Mouse (Mus musculus): ENCODE measurements at regions not wholly inside any gene's neighbourhood (a gene's known extent, or its start where the extent isn't known, plus 50 kb on each side); places are given as distances from the start of the nearest gene placed in this dataset.

DNA sequence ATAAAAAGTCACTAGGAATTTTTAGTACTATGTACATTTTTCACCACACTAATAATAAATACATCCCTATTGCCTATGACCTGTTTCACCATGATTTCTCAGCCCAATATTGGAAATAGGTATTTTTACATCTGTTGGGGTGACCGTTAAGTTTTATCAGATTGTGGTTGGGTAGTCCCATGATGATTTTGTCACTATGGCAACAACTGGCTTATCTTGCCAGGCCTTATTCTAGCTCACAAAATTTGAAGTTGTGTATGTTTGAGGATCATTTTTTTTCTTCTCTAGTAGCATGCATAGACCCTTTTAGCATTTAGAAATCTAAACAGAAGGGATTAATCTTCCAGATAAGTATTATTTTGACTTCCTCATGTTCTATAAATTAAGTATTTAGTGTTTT lies 1211.1 kb upstream of the Pcdh17 start:
- TF ChIP-seq CTCF (IDR thresholded peaks at IDR 0.05; ENCODE audit: low read depth), result no peak

DNA sequence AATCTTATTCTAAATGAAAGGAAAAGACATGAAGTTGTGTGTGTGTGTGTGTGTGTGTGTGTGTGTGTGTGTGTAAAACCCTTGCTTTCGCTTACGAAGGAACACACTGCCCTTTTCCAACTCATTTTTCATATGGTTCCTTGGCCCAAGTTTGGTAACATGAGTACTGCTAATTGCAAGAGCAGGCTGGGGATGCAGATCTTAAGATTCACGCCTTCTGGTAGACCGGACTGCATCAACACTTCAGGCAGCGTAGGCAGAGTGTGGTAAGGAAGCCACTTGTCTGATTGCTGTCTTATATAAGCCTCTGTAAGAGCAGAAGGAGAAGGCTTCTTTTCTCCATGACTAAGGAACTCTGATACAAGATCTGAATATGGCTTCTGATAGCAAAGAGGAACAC lies 1196.5 kb upstream of the Pcdh17 start:
- Histone ChIP-seq H3K4me2 (ENCODE audit: low read depth) (no peak overlapping the region), H3K9me3 (ENCODE audit: low read length) (no peaks in the 10 kb centered on the region), H3K36me3 (ENCODE audit: insufficient read depth) (no peaks in the 10 kb centered on the region), H3K4me3 (ENCODE audit: low read depth, low read length) (no peak overlapping the region), H3K4me1 (ENCODE audit: insufficient read depth) (no peaks in the 10 kb centered on the region), H3K27me3 (ENCODE audit: insufficient read depth, low read length) (no peaks in the 10 kb centered on the region), H3K27ac (ENCODE audit: low read depth, low read length) (no peak overlapping the region), H3K9ac (no peak overlapping the region)
- ATAC-seq (peak; percentile 73), DNase-seq (peak; percentile 14)
- WGBS, result 82% methylated on average over 5 of the region's 5 CpGs
- no peak for TF ChIP-seq CTCF (IDR thresholded peaks at IDR 0.05; ENCODE audit: low read depth)

More for the DNA sequence above, 1211.1 kb upstream of the Pcdh17 start:
- H3K9me3 ChIP-seq (ENCODE audit: low read length), result no peaks in the 10 kb centered on the region
- no peak overlapping the region for H3K9ac ChIP-seq
- no peak overlapping the region for H3K4me2 ChIP-seq (ENCODE audit: low read depth)
- H3K4me1 ChIP-seq (ENCODE audit: insufficient read depth), result no peaks in the 10 kb centered on the region
- WGBS, result 90% methylated on average over 1 of the region's 1 CpGs
- H3K4me3 ChIP-seq (ENCODE audit: low read depth, low read length), result no peak overlapping the region
- ATAC-seq (no peak), DNase-seq (no peak)
- no peaks in the 10 kb centered on the region for H3K36me3 ChIP-seq (ENCODE audit: insufficient read depth)
- H3K27ac ChIP-seq (ENCODE audit: low read depth, low read length), result no peak overlapping the region
- no peaks in the 10 kb centered on the region for H3K27me3 ChIP-seq (ENCODE audit: insufficient read depth, low read length)

DNA sequence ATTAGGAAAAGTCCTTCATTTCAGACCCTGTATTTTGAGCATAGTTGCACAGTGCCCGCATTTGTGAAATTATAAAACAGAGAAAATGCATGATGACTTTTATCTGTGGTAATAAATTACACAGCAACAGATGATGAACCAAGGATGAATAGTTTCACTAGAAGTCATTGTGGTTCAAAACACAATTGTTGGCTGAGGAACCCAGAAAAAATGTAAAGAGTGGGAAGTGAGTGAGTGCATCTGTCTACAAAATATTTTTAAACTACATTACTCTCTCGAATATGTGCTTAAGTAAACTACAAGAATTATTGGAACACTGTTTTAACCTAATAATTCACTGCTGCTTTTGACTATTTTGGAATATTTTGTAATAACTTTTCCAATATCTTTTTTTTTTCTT lies 1196.0 kb upstream of the Pcdh17 start:
- Histone ChIP-seq H3K27ac (ENCODE audit: low read depth, low read length) (no peak overlapping the region), H3K27me3 (ENCODE audit: insufficient read depth, low read length) (no peaks in the 10 kb centered on the region)
- WGBS, result 89% methylated on average over 2 of the region's 2 CpGs

DNA sequence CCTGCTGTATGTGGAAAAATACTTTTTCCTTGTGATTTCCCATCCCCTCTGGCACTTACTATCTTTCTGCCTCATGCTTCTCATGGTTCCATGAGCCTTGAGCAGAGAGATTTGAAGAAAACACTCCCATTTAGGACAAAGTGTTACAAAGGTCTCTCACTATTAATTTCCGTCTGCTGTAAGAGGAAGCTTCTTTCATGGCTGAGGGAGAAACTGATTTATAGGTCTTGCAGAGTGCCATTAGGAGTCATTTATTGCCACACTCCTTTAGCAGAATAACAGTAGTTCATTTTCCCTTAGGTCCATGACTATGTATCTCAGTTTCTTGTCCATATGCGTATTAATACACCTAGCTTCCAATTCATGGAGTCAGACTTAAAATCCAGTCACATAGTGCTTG lies 1190.4 kb upstream of the Pcdh17 start:
- TF ChIP-seq CTCF (IDR thresholded peaks at IDR 0.05; ENCODE audit: low read depth), result no peak
- no peak for DNase-seq
- no peak overlapping the region for H3K27ac ChIP-seq (ENCODE audit: low read depth, low read length)
- H3K4me1 ChIP-seq (ENCODE audit: insufficient read depth), result no peaks in the 10 kb centered on the region
- H3K4me2 ChIP-seq (ENCODE audit: low read depth), result no peak overlapping the region
- H3K36me3 ChIP-seq (ENCODE audit: insufficient read depth), result no peaks in the 10 kb centered on the region
- H3K4me3 ChIP-seq (ENCODE audit: low read depth, low read length), result no peak overlapping the region
- WGBS, result 93% methylated on average over 2 of the region's 2 CpGs
- no peaks in the 10 kb centered on the region for H3K27me3 ChIP-seq (ENCODE audit: insufficient read depth, low read length)
- ATAC-seq, result no peak
- no peak overlapping the region for H3K9ac ChIP-seq
- no peaks in the 10 kb centered on the region for H3K9me3 ChIP-seq (ENCODE audit: low read length)

More for the DNA sequence above, 1196.0 kb upstream of the Pcdh17 start:
- no peak for ATAC-seq
- Histone ChIP-seq H3K9ac (no peak overlapping the region), H3K36me3 (ENCODE audit: insufficient read depth) (no peaks in the 10 kb centered on the region), H3K4me3 (ENCODE audit: low read depth, low read length) (no peak overlapping the region), H3K4me2 (ENCODE audit: low read depth) (no peak overlapping the region), H3K9me3 (ENCODE audit: low read length) (no peaks in the 10 kb centered on the region), H3K4me1 (ENCODE audit: insufficient read depth) (no peaks in the 10 kb centered on the region)
- DNase-seq, result no peak
- no peak for TF ChIP-seq CTCF (IDR thresholded peaks at IDR 0.05; ENCODE audit: low read depth)

DNA sequence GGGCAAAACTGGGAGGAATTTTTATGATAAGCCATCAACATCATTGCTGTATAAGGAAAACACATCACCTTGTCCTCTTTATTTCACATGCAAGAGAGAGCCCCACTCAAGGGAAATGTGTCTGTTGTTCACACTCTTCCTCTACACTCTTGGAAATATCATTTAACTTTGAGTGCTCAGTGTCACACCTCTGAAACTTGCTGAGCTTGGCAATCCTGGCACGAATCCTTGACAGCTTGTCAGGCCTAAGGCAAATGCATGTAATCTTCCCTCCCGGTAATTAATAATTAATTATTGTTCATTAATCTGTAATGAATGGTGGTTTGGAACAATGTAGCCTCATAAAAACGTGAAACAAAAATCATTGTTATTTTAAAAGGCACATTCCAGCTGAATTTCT lies 1140.8 kb upstream of the Pcdh17 start:
- no peak for DNase-seq
- 54% methylated on average over 3 of the region's 3 CpGs for WGBS
- Histone ChIP-seq H3K4me1 (ENCODE audit: insufficient read depth) (no peaks in the 10 kb centered on the region), H3K4me3 (ENCODE audit: low read depth, low read length) (no peak overlapping the region), H3K9me3 (ENCODE audit: low read length) (no peaks in the 10 kb centered on the region), H3K9ac (no peak overlapping the region), H3K27me3 (ENCODE audit: insufficient read depth, low read length) (no peaks in the 10 kb centered on the region), H3K36me3 (ENCODE audit: insufficient read depth) (no peaks in the 10 kb centered on the region), H3K4me2 (ENCODE audit: low read depth) (no peak overlapping the region), H3K27ac (ENCODE audit: low read depth, low read length) (no peak overlapping the region)
- no peak for ATAC-seq
- no peak for TF ChIP-seq CTCF (IDR thresholded peaks at IDR 0.05; ENCODE audit: low read depth)

DNA sequence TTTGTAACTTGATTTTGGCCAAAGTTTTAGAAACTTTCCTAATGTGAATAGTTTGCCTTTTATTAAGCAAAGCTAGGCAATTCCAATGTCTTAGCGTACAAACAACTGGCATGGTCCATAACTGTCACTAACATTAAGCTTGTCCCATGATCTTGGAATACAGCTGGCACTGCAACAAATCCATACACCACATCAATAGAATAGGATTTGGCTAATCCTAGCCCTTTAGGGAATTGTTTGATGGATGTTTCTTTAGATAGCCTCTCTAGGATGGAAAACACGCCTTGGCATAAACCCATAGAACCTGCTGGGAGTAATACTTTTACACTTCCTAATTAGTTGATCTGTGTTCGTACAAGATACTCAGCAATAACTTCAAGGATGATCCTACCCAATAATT lies 1122.6 kb upstream of the Pcdh17 start:
- Histone ChIP-seq H3K27me3 (ENCODE audit: insufficient read depth, low read length) (no peaks in the 10 kb centered on the region), H3K36me3 (ENCODE audit: insufficient read depth) (no peaks in the 10 kb centered on the region), H3K9me3 (ENCODE audit: low read length) (no peaks in the 10 kb centered on the region), H3K4me1 (ENCODE audit: insufficient read depth) (no peaks in the 10 kb centered on the region), H3K4me3 (ENCODE audit: low read depth, low read length) (no peak overlapping the region), H3K9ac (no peak overlapping the region), H3K27ac (ENCODE audit: low read depth, low read length) (no peak overlapping the region), H3K4me2 (ENCODE audit: low read depth) (no peak overlapping the region)
- TF ChIP-seq CTCF (IDR thresholded peaks at IDR 0.05; ENCODE audit: low read depth), result no peak
- DNase-seq (no peak), ATAC-seq (no peak)
- 82% methylated on average over 3 of the region's 3 CpGs for WGBS

DNA sequence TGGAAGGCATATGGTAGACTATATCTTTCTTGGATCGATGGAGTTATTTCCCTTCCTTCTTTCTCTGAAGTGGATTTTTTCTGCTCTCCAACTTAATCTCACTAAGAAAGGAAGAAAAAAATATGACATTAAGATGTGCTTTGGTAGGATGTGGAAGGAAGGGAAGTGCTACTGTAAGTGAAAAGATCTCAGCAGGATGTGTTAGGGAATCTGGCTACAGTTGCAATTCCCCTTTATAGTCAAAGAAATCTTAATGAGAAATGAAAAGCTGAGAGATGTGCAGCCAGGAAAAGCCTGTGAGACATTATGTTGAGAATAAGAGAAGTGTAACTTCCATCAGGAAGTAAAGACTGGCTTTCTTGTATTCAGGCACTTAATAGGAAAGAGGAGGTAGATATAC lies 1080.2 kb upstream of the Pcdh17 start:
- DNase-seq (no peak), ATAC-seq (no peak)
- Histone ChIP-seq H3K36me3 (ENCODE audit: insufficient read depth) (no peaks in the 10 kb centered on the region), H3K27me3 (ENCODE audit: insufficient read depth, low read length) (no peaks in the 10 kb centered on the region), H3K4me2 (ENCODE audit: low read depth) (no peak overlapping the region), H3K9ac (no peak overlapping the region), H3K27ac (ENCODE audit: low read depth, low read length) (no peak overlapping the region), H3K9me3 (ENCODE audit: low read length) (no peaks in the 10 kb centered on the region), H3K4me3 (ENCODE audit: low read depth, low read length) (no peak overlapping the region), H3K4me1 (ENCODE audit: insufficient read depth) (no peaks in the 10 kb centered on the region)
- 93% methylated on average over 1 of the region's 1 CpGs for WGBS
- no peak for TF ChIP-seq CTCF (IDR thresholded peaks at IDR 0.05; ENCODE audit: low read depth)

All from forebrain, postnatal 0 days (tissue).